Mouse (Mus musculus) liver, embryonic 14 days (tissue): ENCODE results near the gene Adss. TPM values are rescaled to one million over a fixed set of nuclear protein-coding genes. Genes with fewer than 3 reads are reported as not detected.

Experiments used
- polyA plus RNA-seq: library from polyadenylated mRNA; depleted of rRNA; stranded (reverse); fragments of >200 nt; gene quantifications from 2 replicates; pipeline ENCODE4 v1.2.3, GENCODE M21; 2012; rRNA removed

Gene Adss
- 15.5 and 16.1 TPM in 2 replicates for polyA plus RNA-seq

DNA sequence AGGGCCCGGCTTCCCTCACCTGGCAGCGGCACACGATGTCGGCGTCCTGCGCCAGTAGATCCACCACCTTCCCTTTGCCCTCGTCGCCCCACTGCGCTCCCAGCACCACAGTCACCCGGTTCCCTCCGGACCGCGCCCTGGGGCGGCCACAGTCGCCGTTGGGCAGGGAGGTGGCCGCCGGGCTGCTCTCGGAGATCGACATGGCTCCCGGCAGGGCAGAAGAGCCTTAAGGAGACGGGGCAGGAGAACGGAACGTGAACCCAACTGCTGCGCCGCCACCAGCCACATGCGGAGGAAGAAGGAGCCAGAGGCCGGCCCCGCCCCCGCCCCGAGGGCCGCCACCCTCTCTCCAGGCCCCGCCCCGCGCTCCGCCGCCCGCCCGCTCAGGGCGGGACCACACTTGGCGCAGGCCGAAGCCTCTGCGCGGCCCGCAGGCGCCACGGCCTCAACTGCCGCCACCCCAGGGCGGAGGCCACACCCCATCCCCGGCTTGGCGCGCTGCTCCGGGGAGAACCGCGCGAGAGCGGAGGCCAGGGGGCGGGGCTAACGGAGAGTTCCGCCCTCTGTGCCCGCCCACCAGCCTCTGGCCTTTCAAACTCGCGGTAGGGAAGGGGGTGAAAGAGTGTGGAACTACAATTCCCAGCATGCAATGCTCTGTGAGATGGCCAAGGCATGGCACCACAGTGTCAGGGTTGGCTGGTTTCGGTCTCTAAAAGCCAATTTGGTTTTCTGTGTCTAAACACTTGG lies at the start of gene Adss:
Gene Adss, minus strand, starts transcription at position 319 of the 747 bp plus-strand sequence.

GRCm38 (mm10) chr1:177729043-177730024 lies 67.0 kb downstream of the Adss start, which contains the start of gene 1700016C15Rik:
Gene 1700016C15Rik, plus strand, starts transcription at chr1:177729814.

Other genes with a start within 250 kb of the Adss start
- not detected in 2 replicates for gene 1700016C15Rik, start 66.7 kb downstream of the Adss start, polyA plus RNA-seq
- 0.01 and 0.02 TPM in 2 replicates for gene Catspere2, start 186.9 kb upstream of the Adss start, polyA plus RNA-seq